15 mouse cellular contexts compared by ENCODE assay signal in genomic region chr11:46735076-46735475, GRCm38 (mm10). TPM values are rescaled to one million over a fixed set of nuclear protein-coding genes. Genes with fewer than 3 reads are reported as not detected.
DNase-seq lines count a peak whose midpoint lies in the region; ATAC-seq and TF ChIP-seq lines count a peak whose summit lies in the region.
"Not testable (repeated sequence)": the region's sequence is repeated elsewhere in the genome, so short reads cannot be mapped to it uniquely, and the experiment has no call there.
"Had no signal": no experiment of that assay in that cellular context is flagged by ENCODE, and none has a peak within 500 bp of the region (broad histone marks: within the 10 kb centered on the region; RNA-seq: fewer than 3 reads in every experiment).

TSS of gene Havcr1 (plus strand) at chr11:46735080.

- H3K9ac ChIP-seq in kidney, embryonic 15.5 days; liver, embryonic 16.5 days (ENCODE audit: low read depth, low read length); stomach, embryonic 14.5 days (replicated peaks; ENCODE audit: low read depth, low read length): not testable (repeated sequence)

- not testable (repeated sequence) for H3K36me3 ChIP-seq in kidney, adult 2 months (ENCODE audit: control insufficient read depth, insufficient read depth, low read length); kidney, embryonic 15.5 days; liver, embryonic 16.5 days (ENCODE audit: control insufficient read depth, insufficient read depth); stomach, embryonic 14.5 days (ENCODE audit: control insufficient read depth, insufficient read depth, low read length)

- peak; percentile 18 for ATAC-seq in Patski
- 0 out of 2 replicates have a peak, but pooled peaks have one; percentile 44 for ATAC-seq in kidney, embryonic 15.5 days (replicated peaks; ENCODE audit: low FRiP score)
- ATAC-seq in liver, embryonic 16.5 days (ENCODE audit: low read depth), result 0 out of 2 replicates have a peak, but pooled peaks have one; percentile 7
- ATAC-seq in stomach, embryonic 14.5 days (ENCODE audit: insufficient number of reproducible peaks, insufficient read depth, low FRiP score, low read depth), result 0 out of 2 replicates have a peak, but pooled peaks have one; percentile 56

- TF ChIP-seq CTCF in Patski (IDR thresholded peaks at IDR 0.05); kidney, adult 2 months (conservative IDR thresholded peaks at IDR 0.05; ENCODE audit: insufficient read depth, insufficient read length, low read depth, low read length): not testable (repeated sequence)

- not testable (repeated sequence) for H3K4me2 ChIP-seq in kidney, embryonic 15.5 days; liver, embryonic 16.5 days (ENCODE audit: low read depth, low read length); stomach, embryonic 14.5 days (replicated peaks; ENCODE audit: low read depth, low read length)

- 0 out of 2 replicates have a peak within 1 kb of the TSS, but pooled peaks have one; percentile 45 for H3K27ac ChIP-seq in kidney, adult 2 months (ENCODE audit: insufficient read depth, low read depth, low read length)
- peak within 1 kb of the TSS; percentile 70 for H3K27ac ChIP-seq in kidney, embryonic 15.5 days
- not testable (repeated sequence) for H3K27ac ChIP-seq in liver, embryonic 16.5 days (ENCODE audit: low read length); stomach, embryonic 14.5 days (ENCODE audit: low read length)

- 86% methylated on average over 1 of the region's 1 CpGs for WGBS in kidney, adult 2 months
- WGBS in kidney, embryonic 15.5 days, result 90% methylated on average over 1 of the region's 1 CpGs
- WGBS in liver, embryonic 16.5 days (ENCODE audit: insufficient replicate concordance), result 73% methylated on average over 1 of the region's 1 CpGs
- 89% methylated on average over 1 of the region's 1 CpGs for WGBS in stomach, embryonic 14.5 days

- not testable (repeated sequence) for H3K4me1 ChIP-seq in kidney, adult 2 months (ENCODE audit: control insufficient read depth, insufficient read depth, low read length); kidney, embryonic 15.5 days; liver, embryonic 16.5 days (ENCODE audit: control insufficient read depth, low read depth, low read length); stomach, embryonic 14.5 days (ENCODE audit: control insufficient read depth, insufficient read depth, low read length)

- not testable (repeated sequence) for H3K9me3 ChIP-seq in kidney, embryonic 15.5 days (replicated peaks); liver, embryonic 16.5 days (replicated peaks; ENCODE audit: control insufficient read depth, low read length); stomach, embryonic 14.5 days (ENCODE audit: control insufficient read depth, low read depth, low read length)

- not testable (repeated sequence) for H3K27me3 ChIP-seq in Patski; kidney, adult 2 months (replicated peaks; ENCODE audit: control insufficient read depth, insufficient read depth, low read length); kidney, embryonic 15.5 days; liver, embryonic 16.5 days (ENCODE audit: control insufficient read depth, insufficient read depth, low read depth, low read length); stomach, embryonic 14.5 days (ENCODE audit: control insufficient read depth, insufficient read depth, low read length)

- H3K4me3 ChIP-seq in kidney, adult 2 months (ENCODE audit: insufficient read depth, low read depth, low read length); kidney, embryonic 15.5 days (replicated peaks); liver, embryonic 16.5 days (ENCODE audit: low read depth, low read length); stomach, embryonic 14.5 days (ENCODE audit: low read depth, low read length): not testable (repeated sequence)

- in situ Hi-C loops in Patski (cut with MboI; ENCODE audit: low pct_unique_long_range_greater_than_20kb), result loop anchor here (10.0 kb wide), 2 partner anchors 210 to 300 kb away; partner anchors contain the start of genes Gm12169 and Med7

- not testable (repeated sequence) for TF ChIP-seq POLR2A in kidney, adult 2 months (IDR thresholded peaks at IDR 0.05; ENCODE audit: low read depth, low read length)

- CTCF ChIA-PET in Patski (lab: Charles Lee), result not testable (repeated sequence)

- not testable (repeated sequence) for DNase-seq in Patski (ENCODE audit: low read depth, low spot score); kidney, adult 2 months
- DNase-seq in heart, adult 11 months, result peak; percentile 49

- POLR2A ChIA-PET in Patski (lab: Charles Lee), result interaction anchor here (0.7 kb wide), 1 partner anchor 26 kb away, joined by 3 read pairs; no protein-coding TSS in a partner anchor

RNA-seq across cellular contexts. Expression of gene Havcr1, which starts in this region (rescaled TPM):
- polyA plus RNA-seq in Patski (2021), result 810 TPM
- 23.4 and 31.7 TPM in 2 replicates for polyA plus RNA-seq in kidney, adult 2 months (2012; rRNA removed)
- 0.36 and 0.45 TPM in 2 replicates for polyA plus RNA-seq in kidney, embryonic 15.5 days (2015; fragmentation: Nextera tagmentation; extraction: Ambion mirVana)
- 0.06 and 0.14 TPM in 2 replicates for polyA plus RNA-seq in liver, embryonic 16.5 days (2015; fragmentation: Nextera tagmentation; extraction: Ambion mirVana)
- polyA plus RNA-seq in stomach, embryonic 14.5 days (2014; fragmentation: Nextera tagmentation; extraction: Ambion mirVana), result 0.32 TPM in 1 of 2 replicates, not detected in the other
- polyA plus RNA-seq: adrenal gland, adult 2 months; embryonic facial prominence, embryonic 11.5 days; embryonic facial prominence, embryonic 13.5 days; erythroblast, embryonic 14.5 days; forebrain, embryonic 10.5 days; forebrain, embryonic 13.5 days; forebrain, embryonic 15.5 days; forebrain, postnatal 0 days; G1E had no signal

Comparison
In these comparisons a context has a peak if more than half of its experiments do, and no peak if none do; other contexts are left out.
1. RNA of gene Havcr1 (polyA plus RNA-seq): 810 TPM in Patski (single experiment); 23.4 to 31.7 TPM in kidney, adult 2 months, 0.36 to 0.45 TPM in kidney, embryonic 15.5 days, 0.06 to 0.14 TPM in liver, embryonic 16.5 days and 0.32 TPM in stomach, embryonic 14.5 days; every median in the first group is over 10 times any median in the second.
2. Peak in ATAC-seq and H3K27ac ChIP-seq in kidney, embryonic 15.5 days; RNA of the gene not detected or under 1 TPM.
3. Peak in ATAC-seq in liver, embryonic 16.5 days; RNA of the gene not detected or under 1 TPM.
4. Peak in ATAC-seq in stomach, embryonic 14.5 days; RNA of the gene not detected or under 1 TPM.
5. Peak in every context shown above with its lines, with median percentiles within 50 percentile points of each other: ATAC-seq.